Mouse (Mus musculus): ENCODE results near the gene Gm37240. TPM values are rescaled to one million over a fixed set of nuclear protein-coding genes. Genes with fewer than 3 reads are reported as not detected.
"Not testable (repeated sequence)": the region's sequence is repeated elsewhere in the genome, so short reads cannot be mapped to it uniquely, and the experiment has no call there.

Gene Gm37240
- polyA plus RNA-seq, 1 experiment: 0.26 TPM

DNA sequence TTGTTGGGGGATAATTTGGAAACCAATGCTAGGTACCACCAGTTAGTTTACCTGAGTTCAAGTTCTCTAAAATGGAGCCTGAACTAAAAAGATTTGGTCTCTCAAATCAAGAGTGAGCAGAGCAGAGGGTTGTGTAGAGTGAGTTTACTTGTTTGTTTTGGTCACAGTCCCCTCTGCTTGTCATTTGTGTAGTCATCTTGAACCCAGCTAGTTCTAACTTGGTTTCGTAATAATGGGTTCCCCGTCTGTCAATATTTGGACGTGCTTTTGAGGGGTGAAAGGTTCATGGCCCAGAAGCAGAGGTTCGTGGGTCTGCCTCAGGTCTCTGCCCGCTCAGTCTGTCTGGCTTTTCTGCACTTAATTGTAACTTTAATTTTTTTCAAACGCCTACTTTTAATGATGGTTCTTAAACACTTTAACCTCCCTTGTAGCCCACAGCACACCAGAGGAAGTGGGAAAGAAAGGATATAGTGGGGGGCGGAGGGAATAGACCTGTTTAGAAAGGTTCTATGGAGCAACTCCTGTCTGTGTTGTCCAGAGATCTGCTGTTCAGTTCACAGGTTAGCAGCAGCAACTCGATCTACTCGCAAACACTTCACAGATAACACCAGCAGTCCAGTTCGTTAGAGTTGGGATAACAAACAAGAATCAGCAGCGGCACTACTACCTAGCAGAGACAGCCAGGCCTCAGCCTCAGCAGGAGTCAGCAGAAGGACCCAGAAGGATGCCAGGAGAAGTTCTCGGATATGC, 1237.6 kb downstream of the Gm37240 start:
- no peak for DNase-seq (ENCODE audit: extremely low spot score in 1 of 2, low spot score in 1 of 2)

- DNase-seq (ENCODE audit: extremely low spot score in 1 of 2, low spot score in 1 of 2): not testable (repeated sequence)
These were observed 1239.2 kb downstream of the Gm37240 start for GRCm38 (mm10) chr3:84648069-84648468.

GRCm38 (mm10) chr3:84647616-84648015, 1239.7 kb downstream of the Gm37240 start:
- no peak for DNase-seq (ENCODE audit: extremely low spot score in 1 of 2, low spot score in 1 of 2)

DNA sequence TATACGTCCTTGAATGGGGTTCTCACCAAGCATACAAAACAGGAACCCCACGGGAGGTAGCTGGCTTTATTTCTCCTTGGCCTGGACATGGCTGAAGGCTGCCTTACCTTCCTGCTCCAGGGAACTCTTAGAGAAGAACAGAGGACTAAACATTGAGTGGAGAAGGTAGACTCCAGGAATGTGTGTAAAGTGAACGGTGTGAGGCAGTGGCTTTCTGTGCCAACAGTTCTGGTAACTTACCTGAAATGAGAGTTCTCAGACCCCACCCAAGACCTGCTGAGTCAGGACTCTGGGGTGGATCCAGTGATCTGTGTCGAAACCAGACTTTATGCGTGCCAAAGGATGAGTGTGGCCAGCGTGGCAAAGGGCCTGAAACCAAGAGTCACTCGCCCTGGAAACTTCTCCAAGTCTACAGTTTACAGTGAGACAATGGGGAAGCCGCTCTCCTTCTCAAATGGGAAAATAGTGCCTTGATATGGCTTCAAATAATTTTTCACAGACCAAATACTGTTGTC, 1240.9 kb downstream of the Gm37240 start:
- DNase-seq (ENCODE audit: extremely low spot score in 1 of 2, low spot score in 1 of 2): no peak

GRCm38 (mm10) chr3:84646007-84646290, 1241.4 kb downstream of the Gm37240 start:
- no peak for DNase-seq (ENCODE audit: extremely low spot score in 1 of 2, low spot score in 1 of 2)

DNA sequence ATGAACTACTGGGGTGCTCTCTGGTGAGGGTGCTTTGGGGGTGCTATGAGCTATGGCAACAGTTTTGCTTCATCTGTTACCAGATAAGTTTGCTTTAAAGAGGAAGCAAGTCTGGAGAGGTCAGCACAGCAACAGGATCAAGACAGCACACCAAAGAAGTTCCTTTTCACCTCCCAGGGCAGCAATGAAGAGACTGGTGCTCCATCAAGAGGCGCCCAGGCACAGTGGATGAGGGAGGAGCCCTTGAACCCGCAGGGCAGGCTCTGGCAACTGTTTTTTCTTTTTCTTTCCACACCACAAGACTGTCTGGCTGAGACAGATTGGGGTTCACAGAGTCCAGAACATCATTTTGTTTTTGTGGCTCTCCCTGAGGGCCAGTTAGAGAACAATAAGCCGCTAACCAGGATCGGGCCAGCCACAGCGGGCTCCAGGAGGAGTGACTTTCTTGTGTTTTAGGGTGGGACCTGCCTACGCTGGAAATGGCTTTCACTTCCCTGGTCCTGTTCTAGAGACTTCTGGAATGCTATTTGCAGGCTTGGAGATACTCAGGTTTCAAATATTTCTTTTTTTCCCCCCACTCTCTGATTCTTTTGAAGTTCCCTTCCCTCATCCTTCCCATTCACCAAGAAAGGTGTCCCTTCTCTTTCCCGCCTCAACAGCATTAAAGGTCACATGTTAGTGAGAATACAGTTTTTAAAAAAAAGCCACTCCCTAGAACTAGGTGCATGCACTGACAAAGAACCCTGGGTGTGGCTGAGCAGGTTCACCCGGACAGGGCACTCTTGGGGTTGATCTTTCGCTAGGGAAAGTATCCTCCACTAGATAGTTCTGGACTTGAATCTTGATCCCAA, 1241.9 kb downstream of the Gm37240 start:
- no peak for DNase-seq (ENCODE audit: extremely low spot score in 1 of 2, low spot score in 1 of 2)

DNA sequence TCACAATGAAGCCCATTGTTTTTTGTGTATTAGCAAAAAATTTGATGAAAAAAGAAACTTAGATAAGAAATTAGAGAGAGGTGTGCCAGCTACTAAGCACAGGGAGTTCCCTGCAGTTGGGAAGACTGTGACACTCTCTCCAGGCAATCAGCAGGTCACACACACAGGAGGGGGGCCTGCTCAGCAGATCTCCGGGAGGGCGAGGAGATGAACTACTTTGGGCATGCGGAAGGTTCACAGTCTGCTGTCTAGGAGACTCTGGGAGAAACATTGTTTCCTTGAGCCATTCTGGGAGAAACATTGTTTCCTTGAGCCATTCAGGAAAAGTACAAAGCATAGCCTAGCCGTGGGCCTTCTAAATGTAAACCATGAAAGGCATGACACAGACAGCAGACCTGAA, 1244.4 kb downstream of the Gm37240 start:
- DNase-seq (ENCODE audit: extremely low spot score in 1 of 2, low spot score in 1 of 2): no peak

DNA sequence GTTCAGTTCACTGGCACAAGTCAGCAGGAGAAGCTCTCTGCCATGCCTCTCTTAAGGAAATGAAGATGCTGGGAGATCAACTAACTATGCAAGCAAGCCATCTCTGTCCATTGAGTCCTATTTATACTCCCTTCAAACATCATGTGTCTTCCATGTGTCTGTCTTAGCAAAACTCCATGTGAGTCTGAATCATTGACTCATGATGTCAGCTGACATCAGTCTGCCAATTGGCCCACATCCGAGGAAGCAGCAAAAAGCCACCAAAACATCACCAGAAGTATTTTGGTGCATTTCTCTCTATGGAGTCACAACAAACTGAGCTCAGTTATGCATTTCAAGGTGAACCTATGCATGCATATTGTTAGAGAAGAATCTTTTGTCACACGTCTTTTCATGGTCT, 1245.9 kb downstream of the Gm37240 start:
- no peak for DNase-seq (ENCODE audit: extremely low spot score in 1 of 2, low spot score in 1 of 2)

- no peak for DNase-seq (ENCODE audit: extremely low spot score in 1 of 2, low spot score in 1 of 2)
These were observed 1246.8 kb downstream of the Gm37240 start for GRCm38 (mm10) chr3:84640536-84640935.

DNA sequence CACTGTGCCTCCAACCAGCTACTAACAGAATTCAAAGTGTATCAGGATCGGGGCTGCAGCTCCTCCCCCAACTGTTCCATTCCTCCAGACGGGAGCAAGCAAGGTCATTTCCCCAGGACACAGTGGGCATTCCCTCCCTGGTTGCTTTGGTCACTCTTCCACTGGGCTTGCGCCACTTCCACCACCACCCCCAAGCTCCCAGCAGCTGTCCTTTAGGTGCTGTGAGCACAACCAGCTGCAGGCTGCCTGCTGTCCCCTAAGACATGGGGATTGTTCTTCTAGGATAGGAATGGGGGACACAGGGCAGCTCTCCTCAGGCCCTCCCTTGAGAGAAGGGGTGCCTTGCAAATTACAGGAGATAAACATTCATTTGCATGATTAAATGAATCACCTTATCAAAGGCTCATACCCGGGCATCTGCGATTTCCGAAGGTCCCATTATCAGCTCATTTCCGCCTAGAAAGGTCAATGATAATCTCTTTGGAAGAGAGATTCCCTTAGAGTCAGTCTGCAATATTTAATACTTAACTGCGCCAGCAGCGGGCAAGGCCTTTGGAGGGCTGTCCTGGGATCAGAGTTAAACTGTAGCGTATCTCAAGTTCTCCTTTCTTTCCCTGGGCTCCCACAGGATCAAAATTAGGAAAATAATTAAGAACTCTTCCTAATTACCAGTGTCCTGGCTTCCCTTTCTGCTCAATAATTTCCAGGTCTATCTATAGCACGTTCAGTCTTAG, 1247.4 kb downstream of the Gm37240 start:
- no peak for DNase-seq (ENCODE audit: extremely low spot score in 1 of 2, low spot score in 1 of 2)

- no peak for DNase-seq (ENCODE audit: extremely low spot score in 1 of 2, low spot score in 1 of 2)
These were observed 1248.5 kb downstream of the Gm37240 start for GRCm38 (mm10) chr3:84638858-84639257.

DNA sequence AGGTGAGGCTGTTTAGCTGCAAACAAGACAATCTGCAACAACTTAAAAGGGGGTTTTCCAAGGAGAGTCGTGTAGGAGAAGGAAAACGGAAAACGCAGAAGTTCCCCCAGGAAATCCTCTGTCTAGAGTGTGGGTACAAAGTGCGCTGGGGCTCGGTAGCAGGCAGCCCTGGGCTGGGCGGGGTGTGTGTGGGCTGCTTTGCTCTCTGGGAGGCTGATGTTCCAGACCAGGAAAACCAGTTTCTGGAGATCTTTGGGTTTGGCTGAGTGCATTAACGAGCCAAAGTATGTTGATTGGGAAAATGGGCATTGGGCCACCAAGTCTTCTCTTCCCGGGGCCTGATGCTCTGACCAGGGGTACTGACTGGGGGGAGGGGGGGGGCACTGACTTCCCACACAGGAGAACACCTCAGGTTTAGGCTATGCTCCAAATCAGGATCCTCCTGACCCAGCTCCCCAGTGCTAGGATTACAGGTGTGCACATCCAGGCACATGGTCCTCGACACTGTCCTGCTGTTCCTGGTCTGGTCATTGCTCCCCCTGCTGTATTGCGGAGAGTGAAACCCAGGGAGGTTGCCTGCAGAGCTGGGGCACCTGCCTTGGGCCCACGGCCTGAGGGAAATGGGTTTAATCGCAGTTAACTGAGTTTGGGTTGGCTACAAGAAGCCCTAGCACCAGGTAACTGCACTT, 1249.3 kb downstream of the Gm37240 start:
- DNase-seq (ENCODE audit: extremely low spot score in 1 of 2, low spot score in 1 of 2): no peak

DNA sequence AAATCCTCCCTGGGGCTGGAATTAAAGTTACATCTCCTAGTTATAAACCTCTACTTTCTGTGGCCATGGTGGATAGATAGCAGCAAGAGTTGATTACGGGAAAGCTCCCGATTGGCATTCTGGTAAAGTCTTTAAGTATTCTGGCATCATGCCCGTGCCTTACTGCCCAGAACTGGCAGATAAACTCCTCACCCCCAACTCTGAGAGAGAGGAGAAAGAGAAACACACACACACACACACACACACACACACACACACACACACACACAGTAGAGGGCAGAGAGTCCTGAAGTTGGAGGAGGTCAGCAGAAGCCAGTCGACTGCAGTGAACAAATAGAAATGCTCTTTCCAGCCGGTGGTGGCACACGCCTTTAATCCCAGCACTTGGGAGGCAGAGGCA, 1250.2 kb downstream of the Gm37240 start:
- DNase-seq (ENCODE audit: extremely low spot score in 1 of 2, low spot score in 1 of 2): no peak

DNA sequence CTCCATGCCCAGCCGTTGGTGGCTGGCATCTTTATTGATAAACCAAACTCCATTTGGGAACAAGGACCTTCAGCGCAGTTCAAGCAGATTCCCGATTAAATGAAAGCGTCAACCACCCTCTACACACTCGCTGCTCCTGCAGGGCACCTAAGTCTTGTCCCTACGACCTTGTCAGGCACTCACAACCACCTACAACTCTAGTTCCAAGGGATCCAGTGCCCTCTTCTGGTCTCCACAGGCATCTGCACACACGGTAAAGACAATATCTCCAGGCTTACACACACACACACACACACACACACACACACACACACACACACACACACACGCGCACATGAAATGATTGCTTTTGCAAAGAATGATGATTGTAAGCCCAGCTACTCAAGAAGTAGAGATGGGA, 1255.7 kb downstream of the Gm37240 start:
- no peak for DNase-seq (ENCODE audit: extremely low spot score in 1 of 2, low spot score in 1 of 2)

DNA sequence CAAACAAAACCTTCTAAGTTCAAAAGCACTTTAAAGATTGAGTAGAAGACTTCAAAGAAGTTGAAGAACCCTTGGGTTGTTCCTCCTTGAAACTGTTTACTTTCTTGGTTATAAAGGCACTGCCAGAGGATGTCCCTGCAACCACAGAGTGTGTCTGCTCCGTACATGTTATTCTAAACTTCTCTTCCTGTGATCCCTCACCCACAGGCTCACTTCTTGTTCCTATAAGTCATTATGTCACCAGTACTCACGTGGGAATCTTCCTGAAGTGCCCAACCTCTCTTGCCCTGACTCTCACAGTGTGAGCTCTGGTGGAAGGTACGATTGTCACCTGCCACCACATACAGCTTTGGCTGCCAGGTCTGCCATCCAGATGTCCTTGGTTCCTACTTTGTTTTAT, 1265.3 kb downstream of the Gm37240 start:
- no peak for DNase-seq (ENCODE audit: extremely low spot score in 1 of 2, low spot score in 1 of 2)

DNA sequence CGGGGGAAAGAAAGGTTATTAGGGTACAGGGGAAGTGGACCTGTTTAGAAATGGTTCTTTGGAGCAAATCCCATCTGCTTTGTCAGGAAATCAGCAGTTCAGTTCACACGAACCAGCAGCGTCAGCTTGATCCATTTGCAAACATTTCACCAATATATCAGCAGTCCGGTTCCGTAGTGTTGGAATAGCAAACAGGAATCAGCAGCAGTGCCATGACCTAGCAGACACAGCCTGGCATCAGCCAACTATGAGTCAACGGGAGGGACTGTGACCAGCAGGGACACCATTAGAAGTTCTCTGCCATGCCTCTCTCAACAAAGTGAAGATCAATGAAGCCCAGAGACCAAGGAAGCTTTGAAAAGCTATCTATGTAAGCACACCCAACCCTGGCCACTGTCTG, 1267.6 kb downstream of the Gm37240 start:
- DNase-seq (ENCODE audit: extremely low spot score in 1 of 2, low spot score in 1 of 2): no peak

DNA sequence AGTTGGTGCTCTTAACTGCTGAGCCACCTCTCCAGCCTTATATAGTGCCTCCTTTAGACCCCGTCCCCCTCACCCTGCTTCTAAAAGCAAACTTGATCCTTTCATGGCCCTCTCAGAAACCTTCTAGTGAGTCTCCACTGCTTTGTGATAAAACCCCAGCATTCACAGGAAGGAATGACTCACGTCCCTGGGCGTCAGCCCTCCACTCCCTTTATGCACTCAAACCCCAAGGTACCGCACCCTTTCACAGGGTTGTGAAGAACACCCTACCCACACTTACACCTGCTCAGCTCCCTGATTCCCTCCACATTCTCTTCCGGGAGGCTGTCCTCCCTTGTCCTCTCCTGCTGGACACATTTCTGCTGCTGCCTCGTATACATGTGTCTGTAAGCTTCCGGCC, 1268.3 kb downstream of the Gm37240 start:
- DNase-seq (ENCODE audit: extremely low spot score in 1 of 2, low spot score in 1 of 2): no peak

- no peak for DNase-seq (ENCODE audit: extremely low spot score in 1 of 2, low spot score in 1 of 2)
These were observed 1268.7 kb downstream of the Gm37240 start for GRCm38 (mm10) chr3:84618627-84619026.

DNA sequence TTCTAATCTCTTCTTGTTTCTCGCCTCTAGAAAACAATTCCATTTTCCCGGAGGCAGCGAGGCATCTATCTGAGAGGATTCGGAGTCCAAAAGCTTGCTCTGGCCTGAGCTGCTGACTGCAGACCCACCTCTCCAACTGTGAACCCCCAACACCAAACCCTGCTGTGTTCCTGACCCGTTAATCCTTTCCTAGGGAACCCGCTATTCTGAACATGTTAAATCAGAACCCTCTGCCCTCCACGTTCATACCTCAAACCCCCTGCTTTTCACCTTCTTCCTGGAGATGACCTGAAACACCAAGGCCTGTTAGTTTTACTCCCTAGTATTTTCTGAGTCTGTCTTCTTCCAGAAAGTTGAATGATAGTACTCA, 1271.5 kb downstream of the Gm37240 start:
- no peak for DNase-seq (ENCODE audit: extremely low spot score in 1 of 2, low spot score in 1 of 2)

GRCm38 (mm10) chr3:84615050-84615855, 1272.1 kb downstream of the Gm37240 start:
- peak; percentile 5 to 75 for DNase-seq (ENCODE audit: extremely low spot score in 1 of 2, low spot score in 1 of 2)

Data from frontal cortex, adult 2 months (tissue).